Mouse (Mus musculus) forebrain, embryonic 11.5 days (tissue): ENCODE data around the gene Rps4x. TPM values are rescaled to one million over a fixed set of nuclear protein-coding genes. Genes with fewer than 3 reads are reported as not detected.

Experiments
- ATAC-seq: fragments of 200-750 bp; cut with Nextera tagmentation; replicated peaks from 2 replicates; pipeline ENCODE4 v1.8.0; 2017; ENCODE audit warnings: moderate TSS enrichment; ENCODE audit not compliant: low FRiP score
- DNase-seq: peaks from one replicate; pipeline ENCODE4 v3.0.0-alpha.2; 2017; ENCODE audit warnings: low spot score
- H3K27ac ChIP-seq: fragments of 300-500 bp; sonication (generic); 2 replicates; pipeline ENCODE4 v1.5.1; 2014; ENCODE audit warnings: low read depth, low read length
- H3K27me3 ChIP-seq: fragments of 300-500 bp; sonication (generic); 2 replicates; pipeline ENCODE4 v1.6.1; 2014; ENCODE audit warnings: mild to moderate bottlenecking, low read length, mixed read lengths; ENCODE audit not compliant: control insufficient read depth, insufficient read depth
- H3K36me3 ChIP-seq: fragments of 300-500 bp; sonication (generic); 2 replicates; pipeline ENCODE4 v1.6.1; 2014; ENCODE audit warnings: mild to moderate bottlenecking, low read length, moderate library complexity, mixed read lengths; ENCODE audit not compliant: control insufficient read depth, insufficient read depth
- H3K4me1 ChIP-seq: fragments of 300-500 bp; sonication (generic); replicated peaks from 2 replicates; pipeline ENCODE4 v1.6.1; 2014; ENCODE audit warnings: low read length, mixed read lengths; ENCODE audit not compliant: control insufficient read depth, insufficient read depth
- H3K4me2 ChIP-seq: fragments of 300-500 bp; sonication (generic); 2 replicates; pipeline ENCODE4 v1.6.1; 2014; ENCODE audit warnings: low read depth, mild to moderate bottlenecking, low read length, moderate library complexity, mixed read lengths; ENCODE audit not compliant: severe bottlenecking
- H3K4me3 ChIP-seq: fragments of 300-500 bp; sonication (generic); 2 replicates; pipeline ENCODE4 v1.5.1; 2014; ENCODE audit warnings: low read depth, low read length
- H3K9ac ChIP-seq: fragments of 300-500 bp; sonication (generic); 2 replicates; pipeline ENCODE4 v1.6.1; 2014; ENCODE audit warnings: low read length
- H3K9me3 ChIP-seq: fragments of 300-500 bp; sonication (generic); 2 replicates; pipeline ENCODE4 v1.6.1; 2016; ENCODE audit warnings: low read length, mixed read lengths; ENCODE audit not compliant: control insufficient read depth
- WGBS: fragments of 180-500 bp; shearing (Covaris S2); extraction: QIAGEN DNeasy Blood & Tissue Kit; methylation state at CpG from one replicate; pipeline ENCODE4 v1.1.7; 2014; 5-methylcytosine and 5-hydroxymethylcytosine counted together
- polyA plus RNA-seq: library from polyadenylated mRNA; unstranded; fragments of >200 nt; fragmentation: Nextera tagmentation; extraction: Ambion mirVana; gene quantifications from 2 replicates; pipeline ENCODE4 v1.2.1, GENCODE M21; 2014

The Rps4x gene
- polyA plus RNA-seq, 1 experiment from 2014 or later: 665 TPM

DNA sequence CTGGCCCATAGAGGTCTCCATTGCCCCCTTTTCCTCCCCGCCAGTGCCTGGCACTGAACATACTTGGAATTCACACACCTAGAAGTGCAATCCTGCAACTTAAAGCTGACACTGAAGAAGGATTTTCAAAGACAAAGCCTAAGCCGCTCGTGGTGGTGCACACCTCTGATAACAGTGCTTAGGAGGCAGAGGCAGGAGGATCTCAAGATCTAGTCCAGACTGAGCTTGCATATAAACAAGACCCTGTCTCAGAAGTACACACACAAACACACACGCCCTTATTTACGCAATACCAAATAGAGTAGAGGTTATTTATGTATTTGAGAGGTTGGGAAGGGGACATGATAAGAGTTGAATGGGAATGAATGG is 31.8 kb downstream of the Rps4x start:
- Histone ChIP-seq H3K27me3 (no peaks in the 10 kb centered on the region), H3K4me1 (no peaks in the 10 kb centered on the region), H3K4me2 (peak overlapping the region; percentile 40; the same call in 1 of the 2 replicates), H3K36me3 (no peaks in the 10 kb centered on the region), H3K9ac (peak overlapping the region; percentile 55), H3K9me3 (no peaks in the 10 kb centered on the region), H3K4me3 (peak overlapping the region; percentile 22; the same call in 1 of the 2 replicates), H3K27ac (0 out of 2 replicates have a peak overlapping the region, but pooled peaks have one; percentile 37)
- DNase-seq (no peak), ATAC-seq (peak; percentile 28; the same call in 1 of the 2 replicates)
- 46% methylated on average over 5 of the region's 5 CpGs for WGBS

DNA sequence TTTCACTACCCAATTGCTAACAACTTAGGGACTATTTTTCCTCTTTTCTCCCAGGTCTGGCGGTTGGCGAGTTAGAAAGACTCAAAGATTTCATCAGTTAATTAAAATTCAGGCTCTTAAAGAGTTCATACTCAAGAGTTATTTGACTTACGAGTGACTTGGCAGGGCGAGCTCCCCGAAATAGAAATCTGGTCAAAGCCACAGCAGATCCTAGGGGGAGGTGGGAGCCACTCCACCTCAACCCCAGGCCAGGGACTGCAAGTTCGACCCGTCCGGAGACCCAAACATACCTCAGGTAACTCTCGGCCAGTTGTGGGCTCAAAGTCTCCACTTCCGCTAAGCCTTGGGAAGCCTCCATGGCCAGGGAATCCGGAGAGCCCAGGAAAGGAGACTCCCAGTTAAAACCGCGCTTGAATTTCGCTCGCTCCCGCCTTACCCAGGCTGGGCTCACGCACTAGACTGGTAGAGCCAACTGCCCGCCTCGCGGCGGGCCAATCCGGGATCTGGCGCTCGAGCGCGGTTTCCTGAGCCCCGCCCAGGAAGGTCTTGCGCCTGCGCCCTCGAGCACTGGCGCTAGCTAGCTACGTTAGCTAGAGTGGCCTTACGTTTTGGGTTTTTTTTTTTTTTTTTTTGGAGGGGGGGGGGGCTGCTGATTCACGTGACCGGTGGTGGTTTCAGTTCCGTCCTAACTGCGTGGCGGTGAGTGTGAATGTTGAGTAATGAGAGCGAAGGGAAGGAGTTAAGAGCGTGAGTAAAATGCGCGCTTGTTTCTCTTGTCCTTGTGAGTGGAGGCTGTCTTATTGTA is 32.4 kb downstream of the Rps4x start, which contains the start of gene Ercc6l:
Gene Ercc6l (minus strand): TSS at position 474 of the 805 bp plus-strand sequence.
- ATAC-seq: peak; percentile 97
- H3K4me3 ChIP-seq: peak within 1 kb of the TSS; percentile 46
- H3K36me3 ChIP-seq: no peaks in the 10 kb centered on the region
- no peaks in the 10 kb centered on the region for H3K9me3 ChIP-seq
- H3K4me2 ChIP-seq: peak within 1 kb of the TSS; percentile 40
- peak within 1 kb of the TSS; percentile 68 for H3K9ac ChIP-seq
- H3K27ac ChIP-seq: peak within 1 kb of the TSS; percentile 41; the same call in 1 of the 2 replicates
- H3K27me3 ChIP-seq: no peaks in the 10 kb centered on the region
- peak; percentile 92 for DNase-seq
- no peaks in the 10 kb centered on the region for H3K4me1 ChIP-seq
- WGBS: 21% methylated on average over 42 of the region's 42 CpGs

DNA sequence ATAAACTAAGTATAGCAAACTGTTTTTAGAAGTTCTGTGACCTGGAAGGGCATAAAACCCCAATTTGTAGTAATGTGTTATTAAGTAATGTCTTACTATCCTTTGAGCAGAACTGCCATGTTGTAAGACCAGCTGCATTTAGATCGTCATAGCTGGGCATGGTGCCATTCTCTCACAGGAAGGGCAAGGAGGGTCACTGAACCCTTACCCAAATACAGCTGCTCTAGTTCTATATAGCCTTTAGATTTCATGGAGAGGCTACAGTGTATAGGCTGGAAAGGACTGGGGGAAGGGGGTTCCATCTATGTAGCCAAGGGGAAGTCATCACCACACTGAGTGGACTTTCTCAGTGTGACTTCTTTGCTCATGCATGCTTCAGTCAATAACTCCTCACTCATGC is 48.0 kb downstream of the Rps4x start:
- H3K27ac ChIP-seq: no peak overlapping the region
- ATAC-seq (no peak), DNase-seq (no peak)
- peaks cover 3% of the 10 kb centered on the region for H3K36me3 ChIP-seq
- H3K4me3 ChIP-seq: no peak overlapping the region
- H3K4me2 ChIP-seq: no peak overlapping the region
- H3K9me3 ChIP-seq: no peaks in the 10 kb centered on the region
- no peaks in the 10 kb centered on the region for H3K4me1 ChIP-seq
- no peak overlapping the region for H3K9ac ChIP-seq
- 95% methylated on average over 1 of the region's 1 CpGs for WGBS
- no peaks in the 10 kb centered on the region; the same call in 1 of the 2 replicates for H3K27me3 ChIP-seq

Other genes starting within 250 kb of the Rps4x start
- 4.6 and 5.9 TPM in 2 replicates for gene Rtl5, start 118.1 kb downstream of the Rps4x start, polyA plus RNA-seq
- 73.6 and 77.5 TPM in 2 replicates for gene Pin4, start 69.9 kb downstream of the Rps4x start, polyA plus RNA-seq
- 22.5 and 27.1 TPM in 2 replicates for gene Ercc6l, start 32.3 kb downstream of the Rps4x start, polyA plus RNA-seq
- gene Cited1, start 62.8 kb upstream of the Rps4x start, polyA plus RNA-seq: 12.5 and 14.4 TPM in 2 replicates